Mouse (Mus musculus): Measurements from ENCODE around the gene Bahd1.

The Bahd1 gene

GRCm38 (mm10) chr2:118899981-118900825 is at the start of gene Bahd1:
TSS of gene Bahd1 (plus strand) at chr2:118900377.
- peak; percentile 46 to 55 for DNase-seq

- DNase-seq: no peak
These were observed 48.4 kb upstream of the Bahd1 start for GRCm38 (mm10) chr2:118851756-118852155.

GRCm38 (mm10) chr2:118861454-118862339 is 38.5 kb upstream of the Bahd1 start, which contains the start of gene Ivd:
TSS of gene Ivd (plus strand) at chr2:118861954.
- DNase-seq: peak; percentile 93 to 94

- no peak for DNase-seq
These were observed 37.9 kb upstream of the Bahd1 start for GRCm38 (mm10) chr2:118862340-118862675.

GRCm38 (mm10) chr2:118870601-118871000 is 29.6 kb upstream of the Bahd1 start:
- no peak for DNase-seq

- no peak for DNase-seq
These were observed 29.1 kb upstream of the Bahd1 start for GRCm38 (mm10) chr2:118871032-118871431.

- DNase-seq: no peak
These were observed 27.2 kb upstream of the Bahd1 start for GRCm38 (mm10) chr2:118873018-118873417.

GRCm38 (mm10) chr2:118873890-118874430 is 26.2 kb upstream of the Bahd1 start:
- no peak for DNase-seq

- DNase-seq: no peak
These were observed 24.9 kb upstream of the Bahd1 start for GRCm38 (mm10) chr2:118875316-118875715.

- DNase-seq: no peak
These were observed 23.7 kb upstream of the Bahd1 start for GRCm38 (mm10) chr2:118876453-118876852.

GRCm38 (mm10) chr2:118881019-118881418 is 19.2 kb upstream of the Bahd1 start:
- no peak for DNase-seq

GRCm38 (mm10) chr2:118881956-118882355 is 18.2 kb upstream of the Bahd1 start:
- no peak for DNase-seq

GRCm38 (mm10) chr2:118882840-118883679 is 17.1 kb upstream of the Bahd1 start:
- DNase-seq: peak; percentile 93

- no peak for DNase-seq
These were observed 12.7 kb upstream of the Bahd1 start for GRCm38 (mm10) chr2:118887440-118887839.

- DNase-seq: no peak
These were observed 12.2 kb upstream of the Bahd1 start for GRCm38 (mm10) chr2:118887845-118888548.

GRCm38 (mm10) chr2:118891173-118891572 is 9.0 kb upstream of the Bahd1 start:
- no peak for DNase-seq

- peak; percentile 47 to 71 for DNase-seq
These were observed 3.9 kb upstream of the Bahd1 start for GRCm38 (mm10) chr2:118895990-118896913.

- peak in 1 of 2 experiments; percentile 42 for DNase-seq
These were observed 3.3 kb upstream of the Bahd1 start for GRCm38 (mm10) chr2:118896914-118897291.

- no peak for DNase-seq
These were observed 2.8 kb upstream of the Bahd1 start for GRCm38 (mm10) chr2:118897392-118897791.

- no peak for DNase-seq
These were observed 2.4 kb upstream of the Bahd1 start for GRCm38 (mm10) chr2:118897808-118898207.

- DNase-seq: no peak
These were observed 1.4 kb upstream of the Bahd1 start for GRCm38 (mm10) chr2:118898771-118899170.
